Mouse (Mus musculus) mammary gland, adult 2 months (tissue): ENCODE data around the gene Foxd2. TPM values are rescaled to one million over a fixed set of nuclear protein-coding genes. Genes with fewer than 3 reads are reported as not detected.

Source experiments
- polyA plus RNA-seq: library from polyadenylated mRNA; depleted of rRNA; stranded (reverse); fragments of >200 nt; gene quantifications from 2 replicates; pipeline ENCODE4 v1.2.3, GENCODE M21; 2012; ENCODE audit warnings: low replicate concordance; rRNA removed

The Foxd2 gene
- 0.33 and 1.8 TPM in 2 replicates for polyA plus RNA-seq

DNA sequence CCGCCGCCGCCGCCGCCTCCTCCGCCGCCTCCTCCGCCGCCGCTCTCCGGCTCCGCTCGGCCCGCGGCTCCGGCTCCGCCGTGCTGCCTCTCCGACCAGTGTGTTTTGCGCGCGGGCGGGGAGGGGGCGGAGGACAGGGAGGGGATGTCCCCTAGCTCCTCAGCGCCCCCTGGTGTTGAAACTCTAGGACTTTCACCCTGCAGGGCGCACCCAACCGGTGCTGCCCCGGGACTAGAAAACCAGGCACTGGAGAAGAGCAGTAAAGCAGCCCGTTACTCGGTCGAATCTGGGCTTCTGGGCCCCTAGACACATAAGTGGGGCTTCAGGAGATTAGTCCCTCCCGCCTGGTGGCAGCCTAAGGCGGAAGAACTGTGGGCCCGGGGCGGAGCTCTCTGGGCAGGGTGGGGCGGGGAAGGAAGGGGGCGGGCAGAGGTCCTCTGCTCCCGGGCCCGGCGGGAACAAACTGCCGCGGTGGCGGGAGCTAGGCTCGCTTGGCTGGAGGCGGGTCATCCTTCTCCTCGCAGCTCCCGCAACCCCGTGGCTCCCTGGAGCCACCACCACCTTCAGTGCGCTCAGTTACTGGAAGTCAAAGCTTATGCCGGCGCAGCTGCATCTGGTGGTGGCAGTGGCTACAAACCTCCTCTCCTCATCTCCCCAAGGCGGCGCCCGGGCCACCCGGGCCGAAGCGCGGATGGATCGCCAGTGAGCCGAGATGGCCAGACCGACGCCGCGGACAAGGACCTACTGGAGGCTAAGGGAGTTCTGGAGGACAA lies at the start of gene Foxd2:
Gene Foxd2 (minus strand): TSS at position 45 of the 773 bp plus-strand sequence.

DNA sequence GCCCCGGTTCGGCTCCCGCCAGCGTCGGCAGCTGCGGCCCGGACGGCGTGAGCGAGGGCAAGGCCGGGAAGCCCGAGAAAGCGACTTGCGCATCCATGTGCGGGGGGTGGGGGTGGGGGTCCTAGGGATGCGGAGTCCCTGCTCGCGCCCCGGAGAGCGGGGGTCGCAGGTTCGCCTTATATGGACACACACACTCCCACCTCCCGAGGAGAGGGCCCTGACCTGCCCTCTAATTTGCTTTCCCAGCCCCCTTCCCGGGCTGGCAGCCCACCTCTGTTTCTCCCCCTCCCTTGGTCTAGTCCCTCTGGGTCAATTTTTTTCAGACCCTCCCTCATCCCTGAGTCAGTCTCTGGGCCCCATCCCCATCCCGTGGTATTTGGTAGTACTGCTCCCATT lies 17.2 kb upstream of the Foxd2 start, which contains the start of gene Foxe3:
Gene Foxe3 (minus strand): TSS at position 97 of the 396 bp plus-strand sequence.

Other genes starting within 250 kb of the Foxd2 start
- gene Gm12830, start 87.2 kb downstream of the Foxd2 start, polyA plus RNA-seq: not detected in 2 replicates
- gene Foxe3, start 17.1 kb upstream of the Foxd2 start, polyA plus RNA-seq: not detected in 2 replicates
- 21.1 and 21.8 TPM in 2 replicates for gene Cmpk1, start 78.4 kb upstream of the Foxd2 start, polyA plus RNA-seq
- gene Stil, start 91.3 kb upstream of the Foxd2 start, polyA plus RNA-seq: 0.27 and 0.66 TPM in 2 replicates
- gene Tal1, start 147.6 kb upstream of the Foxd2 start, polyA plus RNA-seq: 4.2 and 6.8 TPM in 2 replicates
- 17.7 and 45.9 TPM in 2 replicates for gene Pdzk1ip1, start 179.8 kb upstream of the Foxd2 start, polyA plus RNA-seq
- not detected in 2 replicates for gene Cyp4x1, start 225.4 kb upstream of the Foxd2 start, polyA plus RNA-seq